ENCODE assay signal across 8 mouse cellular contexts in the genomic region with DNA sequence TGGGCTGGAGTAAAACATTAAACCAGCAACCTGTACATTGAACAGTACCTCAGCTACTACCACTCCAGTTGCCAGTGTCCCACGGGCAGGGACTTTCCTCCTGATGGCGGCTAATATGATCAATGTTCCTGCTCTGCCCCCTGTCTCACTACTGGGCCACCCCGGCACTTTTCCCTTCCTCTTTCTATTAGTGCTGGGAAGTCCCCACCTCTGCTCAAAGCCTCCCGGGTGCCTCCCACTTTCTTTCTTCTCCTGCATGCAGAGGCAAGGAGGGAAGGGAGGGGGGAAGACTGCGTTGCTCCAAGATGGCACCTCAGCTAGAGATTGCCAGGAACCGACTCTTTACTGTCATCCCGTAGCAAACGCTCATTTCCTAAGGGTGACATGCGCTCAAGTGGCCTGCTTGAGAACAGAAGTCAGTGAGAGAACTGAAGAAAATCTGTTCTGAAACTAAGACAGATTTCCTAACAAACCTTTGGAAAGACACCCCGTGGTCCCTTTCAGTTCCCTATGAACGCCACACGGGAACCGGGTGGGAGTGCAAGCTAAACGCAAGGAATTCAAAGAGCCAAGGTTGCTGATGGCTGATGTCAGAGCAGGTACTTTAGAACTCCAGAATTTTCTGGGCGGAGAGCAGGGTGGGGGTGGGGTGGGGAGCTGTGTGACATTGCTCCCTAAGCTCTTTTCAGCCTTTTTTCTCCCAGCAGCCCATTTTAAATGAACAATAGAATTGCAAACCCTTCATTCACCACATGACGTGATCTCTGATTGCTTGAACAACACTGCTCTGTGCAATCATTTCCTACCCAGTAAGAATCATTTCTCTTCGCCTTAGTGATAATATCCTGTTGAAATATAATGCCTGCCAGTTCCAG.
A peak's percentile ranks its signal among the peaks of the same experiment; 100 is the strongest.
DNase-seq lines count a peak whose midpoint lies in the region; ATAC-seq and TF ChIP-seq lines count a peak whose summit lies in the region.

No protein-coding gene starts in this region.

- H3K4me1 ChIP-seq in cerebellum, adult 2 months (ENCODE audit: control insufficient read depth, insufficient read depth, low read length): no peaks in the 10 kb centered on the region
- peaks cover 7% of the 10 kb centered on the region; the same call in 1 of the 2 replicates for H3K4me1 ChIP-seq in forebrain, embryonic 15.5 days
- no peaks in the 10 kb centered on the region for H3K4me1 ChIP-seq in hindbrain, postnatal 0 days (ENCODE audit: insufficient read depth, low read length)
- H3K4me1 ChIP-seq in megakaryocyte, embryonic 14.5 days: peaks cover 19% of the 10 kb centered on the region
- H3K4me1 ChIP-seq in stomach, embryonic 14.5 days (ENCODE audit: control insufficient read depth, insufficient read depth, low read length): no peaks in the 10 kb centered on the region

- peak overlapping the region; percentile 48 for H3K4me2 ChIP-seq in forebrain, embryonic 15.5 days (replicated peaks)
- peak overlapping the region; percentile 44 for H3K4me2 ChIP-seq in hindbrain, postnatal 0 days (ENCODE audit: low read depth, low read length)
- peak overlapping the region; percentile 38 for H3K4me2 ChIP-seq in stomach, embryonic 14.5 days (replicated peaks; ENCODE audit: low read depth, low read length)

- peak overlapping the region; percentile 33; the same call in 1 of the 2 replicates for H3K9ac ChIP-seq in forebrain, embryonic 15.5 days (replicated peaks)
- H3K9ac ChIP-seq in hindbrain, postnatal 0 days (replicated peaks; ENCODE audit: low read length): 0 out of 2 replicates have a peak overlapping the region, but pooled peaks have one; percentile 33
- H3K9ac ChIP-seq in stomach, embryonic 14.5 days (replicated peaks; ENCODE audit: low read depth, low read length): no peak overlapping the region

- intact Hi-C loops in left cerebral cortex, postnatal 4 days (cut with DNase I): no loop called here

- H3K9me3 ChIP-seq in forebrain, embryonic 15.5 days: no peaks in the 10 kb centered on the region
- no peaks in the 10 kb centered on the region for H3K9me3 ChIP-seq in hindbrain, postnatal 0 days (ENCODE audit: low read length)
- peaks cover 6% of the 10 kb centered on the region for H3K9me3 ChIP-seq in megakaryocyte, embryonic 14.5 days
- no peaks in the 10 kb centered on the region for H3K9me3 ChIP-seq in stomach, embryonic 14.5 days (ENCODE audit: control insufficient read depth, low read depth, low read length)

- no peak overlapping the region for H3K27ac ChIP-seq in cerebellum, adult 2 months (ENCODE audit: insufficient read depth, low read length)
- H3K27ac ChIP-seq in forebrain, embryonic 15.5 days (replicated peaks): peak overlapping the region; percentile 93
- peak overlapping the region; percentile 82 for H3K27ac ChIP-seq in hindbrain, postnatal 0 days
- peak overlapping the region; percentile 74 for H3K27ac ChIP-seq in stomach, embryonic 14.5 days (ENCODE audit: low read length)

- WGBS in cerebellum, adult 2 months: 23% methylated on average over 17 of the region's 17 CpGs
- 20% methylated on average over 17 of the region's 17 CpGs for WGBS in forebrain, embryonic 15.5 days
- 28% methylated on average over 17 of the region's 17 CpGs for WGBS in hindbrain, postnatal 0 days
- 29% methylated on average over 17 of the region's 17 CpGs for WGBS in stomach, embryonic 14.5 days

- DNase-seq in cerebellum, adult 2 months: peak in 1 of 2 experiments; percentile 26
- DNase-seq in adrenal gland, adult 8-10 months: peak; percentile 15
- peak; percentile 55 for DNase-seq in hindbrain, postnatal 0 days (ENCODE audit: low spot score)
- DNase-seq in left cerebral cortex, postnatal 4 days: peak; percentile 25

- no peaks in the 10 kb centered on the region for H3K27me3 ChIP-seq in cerebellum, adult 2 months (ENCODE audit: control insufficient read depth, insufficient read depth, low read length)
- no peaks in the 10 kb centered on the region for H3K27me3 ChIP-seq in forebrain, embryonic 15.5 days
- no peaks in the 10 kb centered on the region for H3K27me3 ChIP-seq in hindbrain, postnatal 0 days (ENCODE audit: insufficient read depth, low read length)
- H3K27me3 ChIP-seq in megakaryocyte, embryonic 14.5 days (replicated peaks): peaks cover 3% of the 10 kb centered on the region
- H3K27me3 ChIP-seq in stomach, embryonic 14.5 days (ENCODE audit: control insufficient read depth, insufficient read depth, low read length): no peaks in the 10 kb centered on the region

- no peaks in the 10 kb centered on the region for H3K36me3 ChIP-seq in forebrain, embryonic 15.5 days
- H3K36me3 ChIP-seq in hindbrain, postnatal 0 days (ENCODE audit: insufficient read depth, low read length): no peaks in the 10 kb centered on the region
- H3K36me3 ChIP-seq in megakaryocyte, embryonic 14.5 days (replicated peaks; ENCODE audit: low read length): no peaks in the 10 kb centered on the region
- no peaks in the 10 kb centered on the region for H3K36me3 ChIP-seq in stomach, embryonic 14.5 days (ENCODE audit: control insufficient read depth, insufficient read depth, low read length)

- TF ChIP-seq CTCF in cerebellum, adult 2 months (IDR thresholded peaks at IDR 0.05; ENCODE audit: borderline replicate concordance, insufficient read depth, low read depth, low read length): no peak
- TF ChIP-seq CTCF in hindbrain, postnatal 0 days (IDR thresholded peaks at IDR 0.05; ENCODE audit: low read depth): no peak

- ATAC-seq in cerebellum, adult (ENCODE audit: insufficient number of reproducible peaks, low FRiP score, low TSS enrichment): no peak
- ATAC-seq in forebrain, embryonic 15.5 days (replicated peaks): peak; percentile 83
- peak; percentile 85 for ATAC-seq in hindbrain, postnatal 0 days
- peak; percentile 79; the same call in 1 of the 2 replicates for ATAC-seq in stomach, embryonic 14.5 days (ENCODE audit: insufficient number of reproducible peaks, insufficient read depth, low FRiP score, low read depth)

- TF ChIP-seq POLR2A in cerebellum, adult 2 months (IDR thresholded peaks at IDR 0.05; ENCODE audit: borderline replicate concordance, insufficient read depth, low read length): no peak

- peak overlapping the region; percentile 42 for H3K4me3 ChIP-seq in cerebellum, adult 2 months (replicated peaks; ENCODE audit: insufficient read depth, low read depth, low read length)
- peak overlapping the region; percentile 30 for H3K4me3 ChIP-seq in forebrain, embryonic 15.5 days
- H3K4me3 ChIP-seq in hindbrain, postnatal 0 days (ENCODE audit: low read length): peak overlapping the region; percentile 8
- H3K4me3 ChIP-seq in megakaryocyte, embryonic 14.5 days (replicated peaks): peak overlapping the region; percentile 33
- H3K4me3 ChIP-seq in stomach, embryonic 14.5 days (ENCODE audit: low read depth, low read length): peak overlapping the region; percentile 10; the same call in 1 of the 2 replicates
